Mouse (Mus musculus) T-helper 1 cell (primary cell): ENCODE measurements around the gene Prrt4.

Source experiments
- in situ Hi-C: fragments of 300-600 bp; cut with MboI, MseI; formaldehyde crosslinking; loops from one replicate; pipeline ENCODE4 v1.15.1; 2025; ENCODE audit warnings: high pct_unique_total_duplicates

Gene Prrt4

DNA sequence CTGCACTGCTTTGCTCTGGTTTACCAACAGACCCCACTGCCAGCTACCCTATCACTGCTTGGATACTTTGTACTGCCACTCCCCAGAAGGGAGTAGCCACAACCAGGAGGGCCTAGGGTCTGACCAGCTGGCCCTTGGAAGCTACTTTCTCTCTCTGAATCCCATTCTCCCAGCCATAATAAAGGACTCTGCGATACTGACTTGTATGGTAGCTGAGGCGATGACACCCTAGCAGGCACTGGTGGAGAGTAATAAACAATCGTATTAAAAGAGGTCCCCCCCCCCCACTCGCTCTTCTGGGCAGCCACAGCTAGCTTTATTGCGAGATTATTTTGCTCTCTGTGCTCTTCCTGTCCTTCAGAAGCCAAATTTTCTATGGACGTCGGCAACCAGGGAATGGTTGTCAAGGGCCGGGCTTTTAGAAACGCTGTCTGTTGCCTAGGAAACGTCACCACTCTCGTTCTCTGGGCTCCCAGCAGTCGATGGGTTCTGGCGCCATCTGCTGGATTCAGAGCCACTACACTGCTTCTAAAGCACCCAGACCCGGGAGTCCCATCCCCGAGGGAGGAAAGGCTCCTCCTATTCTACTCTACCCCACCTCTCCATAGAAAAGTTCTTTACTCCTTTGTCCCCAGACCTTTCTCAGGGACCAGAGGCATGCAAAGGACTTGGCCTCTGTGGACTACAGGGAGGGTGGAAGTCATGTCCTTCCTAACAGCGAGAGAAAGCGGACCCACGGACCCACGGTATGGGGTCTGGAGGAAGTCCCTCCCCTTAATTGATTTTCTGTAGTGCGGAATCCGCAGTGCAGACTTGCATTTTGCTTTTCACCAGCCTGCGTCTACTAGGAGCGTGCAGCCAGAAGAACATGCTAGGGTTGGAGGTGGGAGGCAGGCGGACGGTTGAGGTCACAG, 19.2 kb upstream of the Prrt4 start:
- in situ Hi-C loops, result no loop called here

DNA sequence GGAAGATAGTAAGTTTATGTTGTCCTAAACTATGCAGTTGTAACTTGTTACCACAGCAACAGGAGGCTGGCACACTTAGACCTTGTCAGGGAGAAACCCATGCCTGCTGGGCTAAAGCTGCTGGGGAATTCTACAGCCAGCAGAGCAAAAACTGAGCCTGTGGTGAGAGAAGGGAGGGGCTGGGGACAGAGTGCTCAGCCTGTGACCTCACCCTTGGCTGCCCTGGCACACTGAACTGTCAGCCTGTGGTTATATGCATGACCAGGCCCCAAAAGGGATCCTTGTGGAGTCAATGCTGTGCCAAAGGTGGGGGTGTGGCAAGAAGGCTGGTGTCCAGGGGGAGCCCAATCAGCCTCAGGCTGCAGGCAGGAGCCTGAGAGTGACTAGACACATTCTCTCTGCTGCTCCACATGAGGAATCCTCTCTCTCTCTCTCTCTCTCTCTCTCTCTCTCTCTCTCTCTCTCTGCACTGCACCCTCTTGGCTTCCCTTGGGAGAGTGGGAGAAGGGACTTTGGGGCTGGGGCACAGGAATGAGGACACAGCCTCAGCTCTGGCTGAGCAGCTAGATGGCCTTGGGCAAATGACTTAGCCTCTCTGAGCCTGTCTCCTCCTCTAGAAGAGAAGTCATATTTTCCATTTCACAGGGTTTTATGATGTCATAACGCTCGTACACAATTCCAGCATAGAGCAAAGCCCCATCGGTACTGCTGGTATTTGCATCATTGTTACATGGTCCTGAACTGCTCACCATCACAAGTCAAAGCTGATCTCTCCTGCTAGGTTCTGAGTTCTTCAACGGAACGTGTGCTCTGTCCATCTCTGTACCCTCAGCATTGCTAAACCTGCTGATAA, 16.7 kb upstream of the Prrt4 start:
- in situ Hi-C loops, result no loop called here

DNA sequence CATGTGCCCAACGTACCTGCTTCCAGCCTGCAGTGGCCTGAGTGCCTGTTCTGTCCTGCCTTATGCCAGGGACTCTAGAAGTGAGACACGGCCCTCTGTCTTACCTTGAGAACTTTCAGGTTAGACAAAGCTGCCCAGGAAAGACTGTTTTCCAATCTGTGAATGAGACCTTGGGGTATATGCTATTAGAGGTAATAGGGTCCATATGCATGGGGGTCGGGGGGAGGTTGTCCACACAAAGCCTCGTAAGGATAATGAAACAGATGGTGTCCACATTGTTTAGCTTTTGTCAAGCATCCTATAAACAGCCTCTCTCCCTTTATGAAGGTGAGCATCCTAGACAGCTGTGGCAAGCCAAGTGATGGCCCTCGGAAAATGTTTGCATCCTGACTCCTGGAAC, 15.8 kb upstream of the Prrt4 start:
- in situ Hi-C loops, result no loop called here

DNA sequence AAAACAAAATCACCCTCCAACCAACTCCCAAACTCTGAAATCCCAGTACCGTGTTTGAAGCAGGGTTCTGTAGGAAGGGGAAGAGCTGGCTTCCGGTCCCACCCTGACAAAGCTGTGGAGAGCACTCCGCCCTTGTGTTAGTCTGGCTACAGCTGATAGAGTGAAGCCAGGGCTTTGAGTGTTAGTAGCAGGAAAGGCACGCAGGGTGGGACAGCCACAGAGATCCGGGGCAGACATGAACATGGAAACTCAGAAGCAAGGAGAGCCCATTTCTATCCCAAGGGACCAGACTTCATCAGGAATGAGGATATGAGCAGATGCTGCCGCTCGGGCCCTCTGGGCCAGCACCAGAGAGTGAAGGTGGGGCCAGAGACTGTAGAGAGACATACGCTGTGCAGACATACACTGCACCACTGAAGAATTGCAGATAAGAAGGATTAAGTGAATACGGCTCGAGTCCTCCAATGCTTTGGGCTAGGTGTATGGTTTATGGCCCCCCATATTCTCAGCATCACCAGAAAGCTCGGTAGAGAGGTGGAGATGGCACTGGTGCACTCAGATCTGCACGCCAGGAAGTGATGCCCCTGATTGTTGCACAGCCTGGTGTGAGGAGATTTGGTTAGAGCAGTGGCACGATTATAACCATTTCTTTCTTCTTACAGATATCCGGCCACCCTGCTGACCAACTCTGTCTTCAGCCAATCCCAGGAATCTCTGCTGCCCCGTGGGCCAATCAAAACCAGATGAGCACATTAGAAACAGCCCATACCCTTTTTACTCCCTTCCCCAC, 14.8 kb upstream of the Prrt4 start:
- in situ Hi-C loops, result no loop called here

DNA sequence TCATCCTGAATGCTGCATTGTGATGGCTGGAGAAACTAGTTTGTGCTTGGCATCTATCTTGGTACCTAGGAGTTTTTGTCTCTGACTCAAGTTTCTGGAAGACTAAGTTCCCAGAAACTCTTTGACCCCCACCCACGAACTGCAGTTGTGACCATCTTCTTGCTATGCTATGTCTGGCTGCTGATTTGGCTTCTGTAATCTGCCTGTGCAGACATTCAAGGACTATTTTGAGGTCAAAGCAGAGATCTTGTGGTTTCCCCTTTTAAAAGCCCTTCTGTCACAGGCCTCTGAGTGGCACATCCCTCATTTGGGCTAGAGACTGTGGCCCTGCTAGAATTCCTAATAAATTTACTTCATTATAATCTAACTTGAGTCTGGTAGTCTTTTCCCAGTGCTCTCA, 8.6 kb upstream of the Prrt4 start:
- in situ Hi-C loops, result no loop called here

DNA sequence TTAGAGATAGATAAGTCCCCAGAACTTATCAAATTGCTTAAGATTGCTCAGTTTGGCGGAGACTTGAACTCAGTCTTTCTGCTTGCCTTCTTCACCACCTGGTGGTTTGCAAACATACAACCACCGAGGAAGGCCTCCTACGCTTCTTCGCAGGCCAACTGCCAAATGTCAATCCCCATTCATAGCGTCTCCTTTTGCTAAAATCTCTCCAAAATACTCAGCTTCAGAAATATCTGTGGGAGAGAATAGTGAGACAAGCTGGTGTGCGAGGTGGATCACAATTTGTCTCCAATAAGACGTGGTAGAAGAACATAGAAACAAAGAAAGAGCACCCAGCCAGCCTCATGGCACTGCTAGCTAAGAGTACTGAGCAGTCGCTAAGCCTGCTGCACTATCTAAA, 459 bp upstream of the Prrt4 start:
- in situ Hi-C loops, result no loop called here

DNA sequence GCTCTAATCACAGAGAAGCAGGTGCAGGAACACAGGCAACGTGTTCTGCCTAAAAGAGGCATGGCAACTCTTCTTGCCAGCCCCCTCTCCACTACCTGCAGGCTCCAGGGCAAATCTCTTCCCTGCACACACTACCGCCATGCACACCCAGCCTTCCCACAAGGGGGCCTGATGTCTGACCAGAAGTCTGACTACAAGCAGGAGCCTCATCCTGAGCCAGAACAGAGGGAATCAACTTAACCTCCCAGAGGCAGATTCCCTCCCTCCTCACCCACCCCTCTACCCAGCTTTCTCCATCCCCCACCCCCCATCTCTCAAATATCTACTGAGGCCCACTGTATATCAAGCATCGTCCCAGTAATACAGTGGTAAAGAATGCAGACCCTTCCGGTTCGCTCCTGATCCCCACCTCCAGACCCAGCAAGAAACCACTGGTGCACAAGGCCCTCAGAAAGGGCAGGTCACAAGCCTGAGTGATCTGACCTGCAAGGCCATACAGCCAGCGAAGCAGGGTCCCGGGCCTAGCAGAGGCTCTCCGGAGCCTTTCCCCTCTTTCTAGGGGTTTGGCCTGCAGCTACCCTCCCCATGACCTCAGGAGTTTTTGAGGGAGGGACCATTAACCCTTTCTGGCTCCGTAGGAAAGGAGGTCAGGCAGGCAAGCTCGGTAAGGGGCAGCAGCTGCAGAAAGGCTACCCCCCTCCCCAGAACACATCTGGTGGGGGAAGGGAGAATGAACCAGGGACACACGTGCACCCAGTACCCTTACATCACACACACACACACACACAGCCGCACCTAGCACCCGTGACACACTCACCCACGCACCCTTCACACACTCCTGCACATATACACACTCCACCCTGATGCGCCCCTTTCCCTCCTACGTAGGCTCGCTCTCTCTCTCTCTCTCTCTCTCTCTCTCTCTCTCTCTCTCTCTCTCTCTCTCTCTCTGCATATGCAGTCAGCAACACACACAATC, 1.2 kb downstream of the Prrt4 start:
- in situ Hi-C loops, result no loop called here

DNA sequence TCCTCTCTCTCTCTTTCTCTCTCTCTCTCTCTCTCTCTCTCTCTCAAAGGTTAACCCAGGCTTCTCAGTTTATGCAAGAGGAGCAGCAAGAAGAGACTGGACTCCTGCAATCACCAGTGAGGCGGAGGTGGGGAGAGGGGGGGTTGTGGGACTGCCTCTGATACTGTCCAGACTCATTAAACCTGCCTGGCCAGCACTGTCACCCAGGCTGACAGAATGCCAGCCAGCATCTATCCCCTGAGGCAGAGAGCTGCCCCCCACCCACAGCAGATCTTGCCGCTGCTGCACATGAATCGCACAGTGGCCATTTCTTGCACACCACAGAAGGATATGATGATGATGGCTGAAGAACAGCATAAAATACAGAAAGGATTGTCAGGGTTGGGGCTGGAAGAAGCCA, 4.3 kb downstream of the Prrt4 start:
- in situ Hi-C loops, result no loop called here

DNA sequence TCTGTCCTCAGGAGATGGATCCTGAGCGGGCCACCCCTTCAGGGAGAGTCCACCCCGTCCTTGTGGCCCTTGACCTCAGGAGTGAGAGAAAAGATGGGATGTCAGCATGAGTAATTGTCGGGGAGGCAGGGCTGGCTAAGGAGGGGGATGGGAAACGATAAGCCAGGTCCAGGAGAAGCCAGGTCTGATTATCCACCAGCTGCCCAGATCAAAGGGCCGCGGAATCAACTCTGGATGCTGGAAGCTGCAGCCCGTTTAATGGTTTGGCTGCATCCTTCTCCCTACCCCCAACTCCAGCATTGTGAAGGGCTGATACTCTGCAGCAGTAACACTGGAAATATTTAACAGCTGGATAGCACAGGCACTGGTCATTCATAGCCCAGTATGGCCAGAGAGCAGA, 5.0 kb downstream of the Prrt4 start:
- in situ Hi-C loops, result no loop called here

DNA sequence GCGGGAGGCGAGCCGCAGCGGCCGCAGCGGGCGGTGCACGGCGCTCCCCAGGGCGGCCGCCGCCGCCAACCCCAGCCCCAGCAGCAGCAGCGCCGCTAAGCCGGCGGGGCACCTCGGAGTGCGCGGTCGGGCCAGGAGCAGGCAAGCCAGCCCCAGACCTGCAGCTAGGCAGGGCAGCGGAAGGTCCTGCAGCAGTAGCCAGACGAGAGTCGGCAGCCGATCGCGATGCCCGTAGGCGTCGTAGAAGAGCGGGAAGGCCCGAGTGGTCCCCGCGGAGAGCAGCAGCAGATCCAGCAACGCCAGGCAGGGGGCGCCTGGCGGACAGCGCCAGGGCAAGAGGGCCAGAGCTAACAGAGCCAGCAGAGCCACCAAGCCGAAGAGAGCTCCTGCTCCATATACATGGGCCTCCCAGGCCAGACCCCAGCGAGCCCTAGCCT, 8.4 kb downstream of the Prrt4 start:
- in situ Hi-C loops, result no loop called here

DNA sequence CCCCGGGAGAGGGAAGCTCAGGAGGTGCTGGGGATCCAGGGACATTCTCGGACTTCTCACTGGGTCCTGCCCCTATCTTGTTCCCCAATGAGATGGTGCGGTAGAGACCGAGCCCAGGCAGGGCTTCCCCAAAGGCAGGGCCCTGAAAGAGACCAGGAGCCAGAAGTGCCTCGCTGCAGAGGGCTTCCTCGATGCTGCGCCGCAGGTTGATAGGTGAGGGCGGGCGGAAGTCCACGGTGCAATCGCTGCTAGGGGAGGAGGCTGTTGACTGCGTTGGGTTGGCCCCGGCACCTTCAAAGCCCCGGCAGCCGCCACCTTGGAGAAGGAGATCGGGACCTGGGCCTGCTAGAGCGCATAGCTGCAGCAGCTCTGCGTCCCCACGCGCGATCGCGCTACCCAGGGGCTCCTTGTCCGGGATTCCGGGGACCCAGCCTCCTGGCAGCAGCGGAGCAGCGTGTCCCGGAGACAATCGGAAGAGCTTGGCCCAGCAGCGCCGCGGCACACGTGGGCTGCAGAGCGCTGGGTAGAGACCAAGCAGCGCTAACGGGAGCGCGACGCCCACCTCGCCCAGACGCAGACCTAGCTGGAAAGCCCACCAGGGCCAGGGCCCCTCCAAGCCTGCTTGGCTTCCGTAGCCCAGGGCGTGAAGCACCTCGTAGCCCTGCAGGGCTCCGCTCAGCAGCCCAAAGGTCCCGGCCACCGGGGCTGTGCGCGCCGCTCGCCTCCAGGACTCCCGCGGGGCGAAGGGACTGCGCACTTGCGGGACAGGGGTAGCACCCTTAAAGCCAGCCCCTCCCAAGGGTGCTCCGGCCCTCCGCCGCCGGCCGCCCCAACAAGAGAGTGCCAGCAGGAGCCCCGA, 9.1 kb downstream of the Prrt4 start:
- in situ Hi-C loops, result no loop called here

DNA sequence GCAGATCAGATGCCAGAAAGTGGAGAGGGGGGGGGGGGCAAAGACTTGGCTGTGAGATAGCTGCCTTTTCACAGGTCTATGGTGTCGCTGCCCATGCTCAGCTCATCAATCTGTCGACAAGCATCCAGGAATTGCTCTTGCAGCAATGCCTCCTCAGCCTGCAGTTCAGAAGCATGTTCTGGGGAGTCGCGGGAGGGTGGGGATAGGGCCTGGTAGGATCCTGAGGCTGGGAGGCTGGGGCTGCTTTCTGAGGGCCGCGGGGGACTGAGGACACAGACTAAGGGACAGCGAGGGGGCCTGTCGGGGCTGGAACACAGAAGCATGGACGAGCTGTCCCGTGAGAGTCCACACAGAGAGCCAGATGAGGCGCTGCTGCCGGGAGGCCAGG, 9.7 kb downstream of the Prrt4 start:
- in situ Hi-C loops, result loop anchor here (5.0 to 10.0 kb wide), 2 partner anchors 33 to 75 kb away; no protein-coding TSS in a partner anchor

DNA sequence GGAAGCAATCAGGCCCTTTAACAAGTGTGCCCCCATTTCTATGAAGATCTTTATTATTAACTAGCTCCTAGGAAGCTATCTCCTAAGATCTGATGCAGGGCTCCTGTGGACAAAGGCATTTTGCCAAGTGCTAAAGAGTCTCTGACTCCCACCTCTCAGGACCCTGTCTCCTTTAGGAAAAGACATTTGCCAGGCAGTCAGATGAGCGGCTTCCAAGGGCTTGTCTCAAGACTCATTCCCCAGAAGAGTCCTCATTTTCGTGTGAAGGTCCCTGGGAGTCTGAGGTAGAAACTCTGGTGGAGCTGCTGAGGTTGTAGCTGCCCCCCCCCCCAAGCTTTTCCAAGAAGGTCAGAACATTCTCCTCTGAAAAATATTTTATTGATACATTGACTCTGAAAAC, 10.5 kb downstream of the Prrt4 start:
- in situ Hi-C loops, result loop anchor here (5.0 to 10.0 kb wide), 2 partner anchors 33 to 76 kb away; no protein-coding TSS in a partner anchor

DNA sequence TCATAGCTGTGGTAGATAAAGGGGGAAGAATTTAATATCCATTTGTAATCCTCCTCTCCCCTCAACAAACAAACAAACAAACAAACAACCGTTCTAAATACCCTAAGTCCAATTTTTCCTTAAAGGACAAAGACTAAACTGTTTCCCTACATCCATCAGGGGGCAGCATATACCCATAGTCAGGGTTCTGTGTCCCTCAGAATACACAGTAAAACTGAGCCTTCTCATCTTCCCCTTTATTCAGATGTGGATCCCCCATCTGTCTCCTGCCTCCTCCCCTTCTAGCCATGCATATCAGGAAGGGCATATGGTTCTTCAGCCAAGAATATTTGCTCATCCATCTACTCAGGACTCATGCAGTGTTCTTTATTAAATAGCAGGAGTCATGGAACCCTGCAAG, 13.2 kb downstream of the Prrt4 start:
- in situ Hi-C loops, result loop anchor here (5.0 to 10.0 kb wide), 2 partner anchors 36 to 79 kb away; no protein-coding TSS in a partner anchor

DNA sequence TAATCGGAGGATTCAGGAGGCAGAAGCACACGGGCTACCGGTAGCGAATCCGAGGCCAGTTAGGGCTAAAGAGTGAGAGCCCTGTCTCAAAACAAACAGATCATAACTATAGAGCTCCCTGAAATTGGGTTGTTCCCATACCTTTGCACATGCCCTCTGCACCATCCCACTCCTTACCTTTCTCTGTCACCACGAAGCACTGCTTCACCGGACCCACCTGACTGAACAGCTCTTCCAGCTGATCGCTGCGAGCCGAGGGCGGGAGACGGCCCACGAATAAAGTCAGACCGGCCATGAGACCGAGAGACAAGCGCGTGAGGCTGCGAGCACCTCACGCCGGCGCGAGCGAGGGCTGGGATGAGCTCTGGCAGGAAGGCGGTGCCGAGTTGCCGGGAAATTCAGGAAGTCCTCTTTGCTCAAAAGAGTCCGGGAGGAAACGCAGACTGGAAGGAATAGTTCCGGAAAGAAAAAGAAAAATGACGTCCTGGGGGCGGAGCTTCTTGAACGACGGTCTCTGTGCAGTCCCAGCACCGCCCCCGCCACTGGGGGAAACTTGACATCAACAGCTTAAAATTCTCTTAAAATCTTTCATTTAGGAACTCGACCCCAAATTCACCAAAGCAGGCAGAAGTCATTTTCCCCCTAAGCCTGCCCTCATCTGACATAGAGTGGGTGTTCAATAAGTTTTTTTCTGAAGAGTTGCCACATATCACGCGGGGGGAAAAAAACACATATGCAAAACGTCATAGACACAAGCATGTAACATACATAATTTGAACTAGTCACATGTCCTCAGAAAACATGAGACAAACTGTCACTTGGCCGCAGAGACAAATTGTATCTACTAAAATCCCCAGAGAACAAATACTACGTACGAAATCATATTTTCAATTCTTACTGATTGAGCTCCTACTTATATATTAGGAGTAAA, 14.8 kb downstream of the Prrt4 start, which contains the start of gene Rbm28:
TSS of gene Rbm28 (minus strand) at position 693 of the 931 bp plus-strand sequence.
- in situ Hi-C loops, result loop anchor here (5.0 to 10.0 kb wide), 2 partner anchors 38 to 80 kb away; no protein-coding TSS in a partner anchor

DNA sequence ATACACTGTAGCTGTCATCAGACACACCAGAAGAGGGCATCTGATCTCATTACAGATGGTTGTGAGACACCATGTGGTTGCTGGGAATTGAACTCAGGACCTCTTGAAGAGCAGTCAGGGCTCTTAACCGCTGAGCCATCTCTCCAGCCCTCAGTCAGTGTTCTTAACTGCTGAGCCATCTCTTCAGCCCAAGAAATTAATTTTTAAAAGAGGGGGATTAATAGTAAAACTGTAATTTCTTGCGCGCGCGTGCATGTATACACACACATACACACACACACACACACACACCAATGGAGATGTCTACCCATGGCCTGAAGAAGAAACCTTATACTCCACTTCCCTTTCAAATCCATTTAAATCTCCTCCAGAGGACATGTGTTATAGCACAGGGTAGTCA, 18.1 kb downstream of the Prrt4 start:
- in situ Hi-C loops, result loop anchor here (10.0 kb wide), 1 partner anchor 84 kb away; no protein-coding TSS in a partner anchor

DNA sequence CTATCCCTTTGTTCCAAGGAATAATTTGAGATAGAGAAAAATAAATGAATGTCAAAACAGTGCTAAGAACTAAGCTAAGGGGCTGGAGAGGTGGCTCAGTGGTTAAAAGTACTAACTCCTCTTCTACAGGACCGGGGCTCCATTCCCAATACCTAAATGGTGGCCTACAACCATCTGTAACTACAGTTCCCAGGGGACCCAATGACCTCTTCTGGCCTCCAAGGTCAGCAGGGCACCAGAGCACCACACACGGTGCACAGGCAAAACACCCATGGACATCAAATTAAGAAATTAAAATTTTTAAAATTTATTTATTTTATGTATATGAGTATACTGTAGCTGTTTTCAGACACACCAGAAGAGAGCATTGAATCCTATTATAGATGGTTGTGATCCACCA, 18.6 kb downstream of the Prrt4 start:
- in situ Hi-C loops, result loop anchor here (10.0 kb wide), 1 partner anchor 84 kb away; no protein-coding TSS in a partner anchor

DNA sequence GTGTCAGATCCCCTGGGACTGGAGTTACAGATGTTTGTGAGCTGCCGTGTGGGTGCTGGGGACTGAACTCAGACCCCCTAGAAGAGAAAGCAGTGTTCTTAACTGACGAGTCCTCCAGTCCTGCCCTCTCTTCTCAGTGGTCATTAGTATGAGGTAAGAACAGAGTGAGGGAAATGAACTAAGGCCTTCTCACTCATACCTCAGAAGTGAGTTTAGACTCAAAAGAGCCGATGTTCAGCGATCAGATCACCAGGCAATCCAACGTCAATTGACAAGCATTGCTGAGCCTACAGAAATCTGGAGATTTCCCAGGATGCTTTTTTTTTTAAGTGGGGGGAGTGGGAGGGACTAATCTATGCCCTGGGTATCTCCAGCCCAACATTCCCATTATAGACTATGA, 23.1 kb downstream of the Prrt4 start:
- in situ Hi-C loops, result no loop called here
